Mouse (Mus musculus) embryonic facial prominence, embryonic 10.5 days (tissue): Measurements from ENCODE around the gene Tmem54. TPM values are rescaled to one million over a fixed set of nuclear protein-coding genes. Genes with fewer than 3 reads are reported as not detected.

ENCODE experiments used
- DNase-seq: peaks from one replicate; pipeline ENCODE4 v3.0.0-alpha.2; 2017; ENCODE audit warnings: low spot score
- H3K27ac ChIP-seq: fragments of 300-500 bp; sonication (generic); replicated peaks from 2 replicates; pipeline ENCODE4 v1.5.1; 2016; ENCODE audit warnings: mild to moderate bottlenecking
- H3K27me3 ChIP-seq: fragments of 300-500 bp; sonication (generic); replicated peaks from 2 replicates; pipeline ENCODE4 v1.6.1; 2016; ENCODE audit warnings: low read depth, mild to moderate bottlenecking; ENCODE audit not compliant: poor library complexity, severe bottlenecking
- H3K36me3 ChIP-seq: fragments of 300-500 bp; sonication (generic); replicated peaks from 2 replicates; pipeline ENCODE4 v1.6.1; 2016; ENCODE audit warnings: mild to moderate bottlenecking, moderate library complexity
- H3K4me1 ChIP-seq: fragments of 300-500 bp; sonication (generic); 2 replicates; pipeline ENCODE4 v1.6.1; 2016
- H3K4me3 ChIP-seq: fragments of 300-500 bp; sonication (generic); 2 replicates; pipeline ENCODE4 v1.5.1; 2016; ENCODE audit warnings: mild to moderate bottlenecking, moderate library complexity
- H3K9me3 ChIP-seq: fragments of 300-500 bp; sonication (generic); 2 replicates; pipeline ENCODE4 v1.6.1; 2016; ENCODE audit warnings: mild to moderate bottlenecking
- WGBS: fragments of 180-500 bp; shearing (Covaris S2); methylation state at CpG from one replicate; pipeline ENCODE4 v1.1.7; 2016; 5-methylcytosine and 5-hydroxymethylcytosine counted together
- polyA plus RNA-seq: library from polyadenylated mRNA; unstranded; fragments of >200 nt; fragmentation: Nextera tagmentation; extraction: Ambion mirVana; gene quantifications from 2 replicates; pipeline ENCODE4 v1.2.1, GENCODE M21; 2016

The Tmem54 gene
- polyA plus RNA-seq: 10.6 and 11.8 TPM in 2 replicates

GRCm38 (mm10) chr4:129105356-129105755 is at the start of gene Tmem54:
Gene Tmem54, plus strand, starts transcription at chr4:129105548.
- H3K4me3 ChIP-seq: peak within 1 kb of the TSS; percentile 55
- peaks cover 32% of the 10 kb centered on the region for H3K4me1 ChIP-seq
- peak; percentile 70 for DNase-seq
- 1% methylated on average over 40 of the region's 40 CpGs for whole genome bisulfite sequencing
- no peaks in the 10 kb centered on the region for H3K36me3 ChIP-seq
- no peaks in the 10 kb centered on the region for H3K9me3 ChIP-seq
- H3K27me3 ChIP-seq: peaks cover 61% of the 10 kb centered on the region
- peak within 1 kb of the TSS; percentile 71 for H3K27ac ChIP-seq

GRCm38 (mm10) chr4:129055562-129055961 is 49.8 kb upstream of the Tmem54 start:
- Histone ChIP-seq H3K9me3 (no peaks in the 10 kb centered on the region), H3K27ac (no peak overlapping the region), H3K4me1 (peaks cover 39% of the 10 kb centered on the region), H3K4me3 (no peak overlapping the region), H3K36me3 (no peaks in the 10 kb centered on the region), H3K27me3 (peaks cover 21% of the 10 kb centered on the region)
- no peak for DNase-seq
- 88% methylated on average over 5 of the region's 5 CpGs for WGBS

DNA sequence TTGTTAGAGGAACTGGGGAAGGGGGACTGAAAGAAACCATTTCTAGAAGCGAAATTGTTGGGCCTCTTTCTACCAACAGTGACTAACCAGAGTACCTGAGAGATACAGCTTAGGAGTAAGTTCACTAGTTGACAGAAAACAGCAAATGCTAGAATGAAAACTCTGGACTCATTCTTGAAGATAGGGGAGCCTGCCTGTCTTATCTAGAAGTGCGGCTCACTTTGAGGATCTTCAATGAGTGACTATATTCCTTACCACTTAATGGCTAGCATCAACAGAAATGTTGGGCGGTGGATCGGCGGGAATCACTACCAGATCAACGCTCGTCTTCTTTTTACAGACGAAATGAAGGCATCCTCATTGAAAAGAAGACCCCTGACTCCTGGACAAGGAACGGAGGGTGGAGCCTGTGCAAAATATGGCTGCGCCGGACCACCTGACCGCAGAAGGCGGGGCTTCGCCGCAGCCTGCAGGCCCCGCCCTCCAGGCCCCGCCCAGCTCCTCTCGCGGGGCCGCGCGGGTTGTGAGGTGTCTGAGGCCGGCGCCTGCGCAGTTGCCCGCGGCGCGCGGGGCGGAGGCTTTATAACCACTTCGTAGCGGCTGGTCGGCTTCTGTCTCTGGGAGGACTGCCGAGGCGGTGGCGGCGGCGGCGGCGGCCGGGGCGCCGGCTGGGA is 47.7 kb upstream of the Tmem54 start:
- H3K27ac ChIP-seq: peak overlapping the region; percentile 93
- peak; percentile 98 for DNase-seq
- no peaks in the 10 kb centered on the region for H3K36me3 ChIP-seq
- H3K9me3 ChIP-seq: no peaks in the 10 kb centered on the region
- 3% methylated on average over 44 of the region's 44 CpGs for WGBS
- peaks cover 29% of the 10 kb centered on the region for H3K4me1 ChIP-seq
- 0 out of 2 replicates have a peak, but pooled peaks cover 4% of the 10 kb centered on the region for H3K27me3 ChIP-seq
- peak overlapping the region; percentile 91 for H3K4me3 ChIP-seq

DNA sequence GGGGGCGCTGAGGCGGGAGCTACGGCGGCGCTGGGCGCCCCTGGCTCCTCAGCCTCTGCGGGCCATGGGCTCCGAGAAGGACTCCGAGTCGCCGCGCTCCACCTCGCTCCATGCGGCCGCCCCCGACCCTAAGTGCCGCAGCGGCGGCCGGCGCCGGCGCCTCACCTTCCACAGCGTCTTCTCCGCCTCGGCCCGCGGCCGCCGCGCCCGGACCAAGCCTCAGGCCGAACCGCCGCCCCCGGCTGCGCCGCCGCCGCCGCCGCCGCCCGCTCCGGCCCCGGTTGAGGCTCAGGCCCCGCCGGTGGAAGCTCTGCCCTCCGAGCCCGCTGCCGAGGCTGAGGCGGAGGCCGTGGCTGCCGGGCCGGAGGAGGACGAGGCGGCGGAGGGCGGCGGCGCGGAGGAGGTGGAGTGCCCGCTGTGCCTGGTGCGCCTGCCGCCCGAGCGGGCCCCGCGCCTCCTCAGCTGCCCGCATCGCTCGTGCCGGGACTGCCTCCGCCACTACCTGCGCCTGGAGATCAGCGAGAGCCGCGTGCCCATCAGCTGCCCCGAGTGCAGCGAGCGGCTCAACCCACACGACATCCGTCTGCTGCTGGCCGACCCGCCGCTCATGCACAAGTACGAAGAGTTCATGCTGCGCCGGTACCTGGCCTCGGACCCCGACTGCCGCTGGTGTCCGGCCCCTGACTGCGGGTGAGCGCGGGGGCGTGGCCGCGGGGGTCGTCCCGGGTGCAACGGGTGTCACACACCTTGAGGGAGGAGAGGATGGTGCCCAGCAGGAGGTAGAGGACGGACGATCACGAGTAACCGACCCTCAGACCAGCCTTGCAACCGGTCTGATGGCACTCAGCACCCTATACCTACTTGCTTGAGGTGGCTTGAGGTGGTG is 46.9 kb upstream of the Tmem54 start, which contains the start of gene Rnf19b:
TSS of gene Rnf19b (plus strand) at position 65 of the 886 bp plus-strand sequence.
- WGBS: under 1% methylated on average over 107 of the region's 107 CpGs
- peak within 1 kb of the TSS; percentile 91 for H3K4me3 ChIP-seq
- no peaks in the 10 kb centered on the region for H3K27me3 ChIP-seq
- no peaks in the 10 kb centered on the region for H3K9me3 ChIP-seq
- H3K27ac ChIP-seq: peak within 1 kb of the TSS; percentile 93
- no peaks in the 10 kb centered on the region for H3K36me3 ChIP-seq
- H3K4me1 ChIP-seq: peaks cover 29% of the 10 kb centered on the region
- peak; percentile 68 for DNase-seq

DNA sequence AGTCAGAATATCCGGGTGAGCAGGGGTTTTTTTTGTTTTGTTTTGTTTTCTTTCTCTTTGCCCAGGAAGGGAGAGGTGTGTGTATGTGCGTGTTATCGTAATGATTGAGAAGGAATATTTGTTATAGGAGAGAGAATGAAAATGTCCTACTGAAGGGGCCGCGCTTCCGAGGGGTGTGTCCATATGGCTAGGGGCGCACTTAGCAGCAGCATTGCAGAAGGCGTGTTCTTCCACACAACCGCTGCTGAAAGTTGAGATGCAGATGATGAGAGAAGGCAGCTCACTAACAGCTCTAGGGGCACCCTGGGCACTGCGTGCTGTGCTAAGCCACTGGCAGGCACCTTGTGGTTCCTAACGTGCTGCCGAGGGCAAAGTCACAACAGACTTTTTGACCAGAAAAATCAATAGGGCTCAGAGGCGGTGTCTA is 46.2 kb upstream of the Tmem54 start:
- Histone ChIP-seq H3K9me3 (no peaks in the 10 kb centered on the region), H3K4me3 (peak overlapping the region; percentile 91), H3K36me3 (no peaks in the 10 kb centered on the region), H3K27ac (0 out of 2 replicates have a peak overlapping the region, but pooled peaks have one; percentile 93), H3K27me3 (no peaks in the 10 kb centered on the region), H3K4me1 (peaks cover 29% of the 10 kb centered on the region)
- DNase-seq: peak; percentile 53
- WGBS: 5% methylated on average over 13 of the region's 13 CpGs

- no peaks in the 10 kb centered on the region for H3K36me3 ChIP-seq
- peaks cover 29% of the 10 kb centered on the region for H3K4me1 ChIP-seq
- H3K9me3 ChIP-seq: no peaks in the 10 kb centered on the region
- no peak for DNase-seq
- H3K27me3 ChIP-seq: no peaks in the 10 kb centered on the region
- H3K4me3 ChIP-seq: peak overlapping the region; percentile 91
- 57% methylated on average over 4 of the region's 4 CpGs for WGBS
- H3K27ac ChIP-seq: no peak overlapping the region
These were observed 45.4 kb upstream of the Tmem54 start for GRCm38 (mm10) chr4:129059922-129060321.

DNA sequence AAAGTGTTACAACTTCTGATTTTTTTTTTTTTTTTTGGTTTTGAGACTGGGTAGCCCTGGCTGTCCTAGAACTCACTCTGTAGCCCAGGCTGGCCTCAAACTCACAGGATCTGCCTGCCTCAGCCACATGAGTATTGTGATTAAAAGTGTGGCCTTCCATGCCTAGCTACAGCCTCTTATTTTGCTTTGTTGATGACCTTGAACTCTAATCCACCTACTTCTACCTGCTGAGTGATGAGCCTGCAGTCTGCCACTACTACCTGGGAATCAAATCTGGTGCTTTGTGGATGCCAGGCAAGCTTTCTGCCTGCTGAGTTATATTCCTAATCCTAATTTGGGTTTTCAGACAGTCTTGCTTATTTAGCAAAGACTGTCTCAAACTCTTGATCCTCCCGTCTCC is 43.9 kb upstream of the Tmem54 start:
- Histone ChIP-seq H3K27me3 (no peaks in the 10 kb centered on the region), H3K27ac (no peak overlapping the region), H3K36me3 (no peaks in the 10 kb centered on the region), H3K9me3 (no peaks in the 10 kb centered on the region), H3K4me3 (no peak overlapping the region), H3K4me1 (peaks cover 29% of the 10 kb centered on the region)
- DNase-seq: no peak
- 97% methylated on average over 1 of the region's 1 CpGs for WGBS

GRCm38 (mm10) chr4:129062281-129063075 is 42.9 kb upstream of the Tmem54 start:
- Histone ChIP-seq H3K4me3 (no peak overlapping the region), H3K27me3 (no peaks in the 10 kb centered on the region), H3K9me3 (no peaks in the 10 kb centered on the region), H3K4me1 (peaks cover 23% of the 10 kb centered on the region), H3K36me3 (no peaks in the 10 kb centered on the region), H3K27ac (no peak overlapping the region)
- DNase-seq: no peak
- 82% methylated on average over 3 of the region's 3 CpGs for WGBS

DNA sequence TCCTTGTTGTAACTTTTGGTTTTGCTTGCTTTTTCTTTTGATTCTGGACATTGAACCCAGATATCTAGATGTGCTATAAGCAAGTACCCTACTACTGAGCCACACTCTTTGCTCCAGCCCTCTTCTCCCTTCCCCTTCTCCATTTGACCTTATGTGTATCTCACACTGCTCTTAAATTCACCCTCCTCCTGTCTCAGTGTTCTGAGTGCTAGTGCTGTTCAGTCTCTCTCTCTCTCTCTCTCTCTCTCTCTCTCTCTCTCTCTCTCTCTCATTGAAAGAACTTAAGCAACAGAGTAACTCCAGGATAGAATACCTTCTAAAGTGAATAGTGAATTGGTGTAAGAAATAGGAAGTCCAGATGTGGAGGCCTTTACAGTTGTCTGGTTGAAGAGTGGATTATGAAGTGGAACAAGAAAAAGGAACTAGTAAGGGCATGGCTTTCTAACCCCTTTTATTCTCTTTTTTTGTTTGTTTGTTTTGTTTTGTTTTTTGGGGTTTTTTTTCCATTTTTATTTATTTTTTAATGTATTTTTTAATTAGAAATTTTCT is 39.6 kb upstream of the Tmem54 start:
- H3K4me3 ChIP-seq: no peak overlapping the region
- no peak overlapping the region for H3K27ac ChIP-seq
- H3K9me3 ChIP-seq: no peaks in the 10 kb centered on the region
- DNase-seq: no peak
- H3K36me3 ChIP-seq: no peaks in the 10 kb centered on the region
- H3K27me3 ChIP-seq: no peaks in the 10 kb centered on the region
- H3K4me1 ChIP-seq: no peaks in the 10 kb centered on the region

DNA sequence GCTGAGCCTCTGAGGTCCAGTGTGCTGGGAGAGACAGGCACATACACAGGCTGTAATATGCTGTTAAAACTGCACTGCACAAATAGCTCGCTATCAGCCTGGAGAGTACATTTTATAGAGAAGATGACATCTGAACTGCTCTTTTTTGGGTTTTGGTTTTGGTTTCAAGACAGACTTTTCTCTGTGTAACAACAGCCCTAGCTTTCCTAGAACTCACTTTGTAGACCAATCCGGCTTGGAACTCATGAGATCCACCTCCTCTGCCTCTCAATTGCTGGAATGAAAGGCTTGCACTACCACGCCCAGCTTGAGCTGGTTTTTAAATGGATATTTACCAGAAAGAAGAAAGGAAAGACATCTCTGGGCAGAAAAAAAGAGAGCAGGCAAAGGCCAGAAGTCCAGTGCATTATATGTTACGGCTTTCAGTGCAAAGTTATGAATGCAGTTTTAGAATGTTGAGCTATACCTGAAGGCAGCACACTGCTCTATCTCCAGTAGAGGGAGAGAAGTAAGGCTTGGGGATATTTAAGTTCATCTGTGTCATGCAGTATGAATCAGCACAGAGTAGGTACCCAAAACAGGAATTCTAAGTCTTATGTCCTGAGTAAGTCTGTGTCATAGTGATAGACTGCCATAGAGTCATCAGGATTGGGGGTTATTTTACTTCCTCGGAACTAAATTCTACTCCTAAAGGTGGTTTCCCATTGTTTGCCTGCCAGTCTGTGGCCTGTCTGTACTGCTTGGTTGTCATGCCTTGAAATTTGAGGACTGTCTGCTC is 37.5 kb upstream of the Tmem54 start:
- DNase-seq: no peak
- Histone ChIP-seq H3K27ac (no peak overlapping the region), H3K36me3 (no peaks in the 10 kb centered on the region), H3K4me3 (no peak overlapping the region), H3K4me1 (no peaks in the 10 kb centered on the region), H3K9me3 (no peaks in the 10 kb centered on the region), H3K27me3 (no peaks in the 10 kb centered on the region)
- WGBS: 86% methylated on average over 5 of the region's 5 CpGs

DNA sequence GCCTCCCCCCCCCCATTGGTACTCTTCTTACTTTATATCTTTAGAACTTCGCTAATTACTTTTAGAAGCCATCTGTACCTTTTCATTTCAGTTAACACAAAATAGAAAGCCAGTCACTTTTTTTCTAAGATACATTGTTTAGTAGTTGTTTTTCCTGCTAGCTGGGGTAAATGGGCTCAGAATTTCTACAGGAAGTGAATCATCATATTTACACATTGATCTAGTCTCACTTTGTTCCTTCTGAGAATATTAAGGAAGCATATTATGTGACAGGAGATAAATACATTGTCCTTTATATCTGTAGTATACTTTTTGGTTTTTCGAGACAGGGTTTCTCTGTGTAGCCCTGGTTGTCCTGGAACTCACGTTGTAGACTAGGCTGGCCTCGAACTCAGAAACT is 36.5 kb upstream of the Tmem54 start:
- H3K36me3 ChIP-seq: peaks cover 8% of the 10 kb centered on the region
- 94% methylated on average over 4 of the region's 4 CpGs for WGBS
- no peaks in the 10 kb centered on the region for H3K27me3 ChIP-seq

More for the DNA sequence above, 36.5 kb upstream of the Tmem54 start:
- DNase-seq: no peak
- H3K27ac ChIP-seq: no peak overlapping the region
- no peaks in the 10 kb centered on the region for H3K4me1 ChIP-seq
- H3K9me3 ChIP-seq: no peaks in the 10 kb centered on the region
- no peak overlapping the region for H3K4me3 ChIP-seq
